In genomic region chr2:92484256-92485025, GRCm38 (mm10) we compare ENCODE assay signal across 8 mouse cellular contexts. TPM values are rescaled to one million over a fixed set of nuclear protein-coding genes. Genes with fewer than 3 reads are reported as not detected.
DNase-seq lines count a peak whose midpoint lies in the region; ATAC-seq and TF ChIP-seq lines count a peak whose summit lies in the region.

No protein-coding gene starts in this region.

- no peak overlapping the region for H3K27ac ChIP-seq in heart, embryonic 12.5 days (ENCODE audit: poor library complexity, severe bottlenecking)
- no peak overlapping the region for H3K27ac ChIP-seq in forebrain, embryonic 14.5 days (ENCODE audit: low read depth, low read length)
- no peak overlapping the region for H3K27ac ChIP-seq in liver, embryonic 14.5 days

- peaks cover 60% of the 10 kb centered on the region for H3K27me3 ChIP-seq in heart, embryonic 12.5 days (replicated peaks)
- peaks cover 18% of the 10 kb centered on the region for H3K27me3 ChIP-seq in forebrain, embryonic 14.5 days (replicated peaks; ENCODE audit: control insufficient read depth, insufficient read depth, low read length)
- peaks cover 12% of the 10 kb centered on the region for H3K27me3 ChIP-seq in liver, embryonic 14.5 days (ENCODE audit: control insufficient read depth, insufficient read depth, low read length)

- no peak for ATAC-seq in heart, embryonic 12.5 days (ENCODE audit: insufficient number of reproducible peaks, low FRiP score)
- no peak for ATAC-seq in forebrain, embryonic 14.5 days
- no peak for ATAC-seq in liver, embryonic 14.5 days (ENCODE audit: insufficient read depth)
- peak; percentile 34; the same call in 1 of the 2 replicates for ATAC-seq in neutrophil, adult 5-6 weeks (ENCODE audit: extremely low read depth, insufficient number of reproducible peaks, low FRiP score, poor library complexity, severe bottlenecking)

- H3K4me3 ChIP-seq in heart, embryonic 12.5 days = peak overlapping the region; percentile 28
- no peak overlapping the region for H3K4me3 ChIP-seq in forebrain, embryonic 14.5 days (ENCODE audit: low read depth, low read length)
- peak overlapping the region; percentile 2 to 26; a peak in 3 of 4 replicates for H3K4me3 ChIP-seq in liver, embryonic 14.5 days (ENCODE audit: insufficient read depth in 1 of 2, low read depth in 2 of 2, low read length in 2 of 2)

- H3K9ac ChIP-seq in heart, embryonic 12.5 days = peak overlapping the region; percentile 35; the same call in 1 of the 2 replicates
- H3K9ac ChIP-seq in forebrain, embryonic 14.5 days (ENCODE audit: low read length) = no peak overlapping the region
- no peak overlapping the region for H3K9ac ChIP-seq in liver, embryonic 14.5 days (replicated peaks)

- peaks cover 6% of the 10 kb centered on the region; the same call in 1 of the 2 replicates for H3K4me1 ChIP-seq in heart, embryonic 12.5 days (replicated peaks)
- no peaks in the 10 kb centered on the region for H3K4me1 ChIP-seq in forebrain, embryonic 14.5 days (ENCODE audit: control insufficient read depth, insufficient read depth, low read length)
- H3K4me1 ChIP-seq in liver, embryonic 14.5 days (replicated peaks; ENCODE audit: control insufficient read depth in 2 of 2, insufficient read depth in 2 of 2, low read length in 1 of 2) = peaks cover 0 to 4% of the 10 kb centered on the region in 2 experiments; a peak in 1 of 4 replicates

- H3K36me3 ChIP-seq in heart, embryonic 12.5 days = no peaks in the 10 kb centered on the region
- H3K36me3 ChIP-seq in forebrain, embryonic 14.5 days (ENCODE audit: control insufficient read depth, insufficient read depth, low read length) = no peaks in the 10 kb centered on the region
- no peaks in the 10 kb centered on the region for H3K36me3 ChIP-seq in liver, embryonic 14.5 days (replicated peaks; ENCODE audit: control insufficient read depth, insufficient read depth, low read depth)

- intact Hi-C loops in heart, postnatal 10 days (cut with DNase I) = loop anchor here (1.0 to 5.0 kb wide), 4 partner anchors 118 to 327 kb away; no protein-coding TSS in a partner anchor

- no peaks in the 10 kb centered on the region for H3K9me3 ChIP-seq in heart, embryonic 12.5 days (replicated peaks)
- no peaks in the 10 kb centered on the region for H3K9me3 ChIP-seq in forebrain, embryonic 14.5 days (replicated peaks; ENCODE audit: control insufficient read depth, low read length)
- H3K9me3 ChIP-seq in liver, embryonic 14.5 days (ENCODE audit: control insufficient read depth, low read length) = no peaks in the 10 kb centered on the region

- TF ChIP-seq CTCF in liver, embryonic 14.5 days (IDR thresholded peaks at IDR 0.05; ENCODE audit: low read depth) = no peak

- H3K4me2 ChIP-seq in heart, embryonic 12.5 days = peak overlapping the region; percentile 53
- peak overlapping the region; percentile 34 for H3K4me2 ChIP-seq in forebrain, embryonic 14.5 days (ENCODE audit: low read length)
- H3K4me2 ChIP-seq in liver, embryonic 14.5 days (ENCODE audit: low read depth) = peak overlapping the region; percentile 52

- DNase-seq in heart, postnatal 10 days = no peak
- peak; percentile 79 for DNase-seq in CD4-positive, CD25-positive, alpha-beta regulatory T cell, adult 2 months (ENCODE audit: low read depth, low spot score)
- peak; percentile 46 for DNase-seq in forebrain, embryonic 14.5 days (ENCODE audit: low spot score)
- peak in 1 of 3 experiments; percentile 12 for DNase-seq in liver, embryonic 14.5 days (ENCODE audit: low read depth in 3 of 3, low spot score in 3 of 3)
- no peak for DNase-seq in layer of hippocampus, postnatal 14 days (ENCODE audit: low spot score in 2 of 2)
- no peak for DNase-seq in embryo, embryonic 9.5 days (ENCODE audit: extremely low spot score)

- TF ChIP-seq EP300 in liver, embryonic 14.5 days (IDR thresholded peaks at IDR 0.05; ENCODE audit: low read depth) = no peak

- WGBS in heart, embryonic 12.5 days = 29% methylated on average over 23 of the region's 23 CpGs
- 45% methylated on average over 23 of the region's 23 CpGs for WGBS in forebrain, embryonic 14.5 days
- 19% methylated on average over 23 of the region's 23 CpGs for WGBS in liver, embryonic 14.5 days (ENCODE audit: insufficient replicate concordance)

RNA-seq across cellular contexts. Expression of gene Slc35c1, which starts 24.1 kb away (rescaled TPM):
- 10.1 and 10.6 TPM in 2 replicates for polyA plus RNA-seq in heart, embryonic 12.5 days (2016; fragmentation: Nextera tagmentation; extraction: Ambion mirVana)
- total RNA-seq in heart, postnatal 10 days (2021) = 1 to 10 TPM; 6.7 to 6.9 TPM
- 8.7 and 11.3 TPM in 2 replicates for polyA plus RNA-seq in forebrain, embryonic 14.5 days (2014; fragmentation: Nextera tagmentation; extraction: Ambion mirVana)
- 7.0 and 7.7 TPM in 2 replicates for polyA plus RNA-seq in liver, embryonic 14.5 days (2012; rRNA removed)
- polyA plus RNA-seq in liver, embryonic 14.5 days (2014; fragmentation: Nextera tagmentation; extraction: Ambion mirVana) = 8.6 and 9.9 TPM in 2 replicates
- total RNA-seq in neutrophil, adult 5-6 weeks (2017) = 21.6 TPM in 2 replicates
- total RNA-seq in layer of hippocampus, postnatal 14 days (2021) = 10 to 100 TPM; 16.7 to 18.8 TPM

RNA-seq across cellular contexts. Expression of gene Cry2, which starts 50.6 kb away (rescaled TPM):
- 28.0 and 30.1 TPM in 2 replicates for polyA plus RNA-seq in heart, embryonic 12.5 days (2016; fragmentation: Nextera tagmentation; extraction: Ambion mirVana)
- 10 to 100 TPM; 25.6 to 30.9 TPM for total RNA-seq in heart, postnatal 10 days (2021)
- polyA plus RNA-seq in forebrain, embryonic 14.5 days (2014; fragmentation: Nextera tagmentation; extraction: Ambion mirVana) = 16.1 and 24.6 TPM in 2 replicates
- 5.9 and 6.2 TPM in 2 replicates for polyA plus RNA-seq in liver, embryonic 14.5 days (2012; rRNA removed)
- 6.0 and 7.2 TPM in 2 replicates for polyA plus RNA-seq in liver, embryonic 14.5 days (2014; fragmentation: Nextera tagmentation; extraction: Ambion mirVana)
- total RNA-seq in neutrophil, adult 5-6 weeks (2017) = 8.2 and 8.5 TPM in 2 replicates
- 100 to 1,000 TPM in 1 of 2 experiments, 10 to 100 TPM in 1; 89.0 to 110 TPM for total RNA-seq in layer of hippocampus, postnatal 14 days (2021)

Comparison
In these comparisons a context has a peak if more than half of its experiments do, and no peak if none do; other contexts are left out.
1. DNase-seq: peak in CD4-positive, CD25-positive, alpha-beta regulatory T cell, adult 2 months (single experiment) and forebrain, embryonic 14.5 days (single experiment); none in heart, postnatal 10 days (0 of 2), layer of hippocampus, postnatal 14 days (0 of 2) and embryo, embryonic 9.5 days (single experiment).
2. Peak in every context shown above with its lines, with median percentiles within 50 percentile points of each other: H3K4me2 ChIP-seq.